Mouse (Mus musculus) forebrain, embryonic 12.5 days (tissue): Measurements from ENCODE around the gene Gtpbp2. TPM values are rescaled to one million over a fixed set of nuclear protein-coding genes. Genes with fewer than 3 reads are reported as not detected.
A peak's percentile ranks its signal among the peaks of the same experiment; 100 is the strongest.

Source experiments
- ATAC-seq: fragments of 200-750 bp; cut with Nextera tagmentation; 2 replicates; pipeline ENCODE4 v1.8.0; 2017; ENCODE audit warnings: moderate TSS enrichment; ENCODE audit not compliant: low FRiP score
- H3K27ac ChIP-seq: fragments of 300-500 bp; sonication (generic); 2 replicates; pipeline ENCODE4 v1.5.1; 2016; ENCODE audit warnings: mild to moderate bottlenecking
- H3K27me3 ChIP-seq: fragments of 300-500 bp; sonication (generic); 2 replicates; pipeline ENCODE4 v1.6.1; 2016; ENCODE audit warnings: mild to moderate bottlenecking
- H3K36me3 ChIP-seq: fragments of 300-500 bp; sonication (generic); replicated peaks from 2 replicates; pipeline ENCODE4 v1.6.1; 2016; ENCODE audit warnings: mild to moderate bottlenecking
- H3K4me1 ChIP-seq: fragments of 300-500 bp; sonication (generic); 2 replicates; pipeline ENCODE4 v1.6.1; 2016
- H3K4me2 ChIP-seq: fragments of 300-500 bp; sonication (generic); 2 replicates; pipeline ENCODE4 v1.6.1; 2016; ENCODE audit warnings: mild to moderate bottlenecking, moderate library complexity
- H3K4me3 ChIP-seq: fragments of 300-500 bp; sonication (generic); replicated peaks from 2 replicates; pipeline ENCODE4 v1.5.1; 2016; ENCODE audit warnings: mild to moderate bottlenecking
- H3K9ac ChIP-seq: fragments of 300-500 bp; sonication (generic); 2 replicates; pipeline ENCODE4 v1.6.1; 2016; ENCODE audit warnings: mild to moderate bottlenecking
- H3K9me3 ChIP-seq: fragments of 300-500 bp; sonication (generic); 2 replicates; pipeline ENCODE4 v1.6.1; 2016
- WGBS: fragments of 180-500 bp; shearing (Covaris S2); methylation state at CpG from one replicate; pipeline ENCODE4 v1.1.7; 2016; 5-methylcytosine and 5-hydroxymethylcytosine counted together
- polyA plus RNA-seq: library from polyadenylated mRNA; unstranded; fragments of >200 nt; fragmentation: Nextera tagmentation; extraction: Ambion mirVana; gene quantifications from 2 replicates; pipeline ENCODE4 v1.2.1, GENCODE M21; 2016

Gtpbp2 gene
- polyA plus RNA-seq, 1 experiment from 2014 or later: 43.6 TPM

- Histone ChIP-seq H3K27me3 (no peaks in the 10 kb centered on the region), H3K4me1 (peaks cover 22% of the 10 kb centered on the region), H3K4me2 (0 out of 2 replicates have a peak overlapping the region, but pooled peaks have one; percentile 65), H3K9ac (0 out of 2 replicates have a peak overlapping the region, but pooled peaks have one; percentile 51), H3K4me3 (no peak overlapping the region), H3K36me3 (peaks cover 4% of the 10 kb centered on the region), H3K9me3 (no peaks in the 10 kb centered on the region), H3K27ac (peak overlapping the region; percentile 31; the same call in 1 of the 2 replicates)
- whole genome bisulfite sequencing: 74% methylated on average over 2 of the region's 2 CpGs
- no peak for ATAC-seq
Observed at GRCm38 (mm10) chr17:46159236-46159635, 1.6 kb upstream of the Gtpbp2 start.

DNA sequence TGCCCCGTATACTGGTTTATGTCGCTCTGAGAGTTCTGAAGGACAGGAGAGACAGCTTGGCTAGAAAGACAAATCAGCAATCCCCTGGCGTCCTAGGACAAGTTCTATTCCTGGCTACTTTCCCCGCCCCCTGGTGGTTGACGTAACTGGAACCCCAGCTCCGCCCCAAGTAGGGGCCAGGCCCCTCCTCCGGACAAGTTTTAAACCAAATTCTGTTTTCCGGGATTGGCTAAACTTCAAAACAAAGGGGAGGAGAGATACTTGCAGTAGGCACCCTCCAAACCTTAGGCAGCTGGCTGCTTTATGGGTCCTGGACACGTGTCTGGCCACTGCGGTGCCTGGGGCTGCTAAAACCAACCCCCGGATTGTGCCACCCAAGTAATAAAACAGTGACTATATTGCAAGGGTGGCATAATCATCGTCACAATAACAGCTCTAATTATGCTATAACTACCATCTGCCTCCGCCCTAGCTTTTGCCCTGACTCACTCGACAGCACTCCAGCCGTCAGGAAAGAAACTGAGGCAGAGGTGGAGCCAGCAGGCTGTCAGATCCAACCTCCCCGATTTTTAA lies 656 bp upstream of the Gtpbp2 start:
- Histone ChIP-seq H3K4me3 (peak overlapping the region; percentile 81), H3K4me1 (peaks cover 22% of the 10 kb centered on the region), H3K36me3 (peaks cover 13% of the 10 kb centered on the region), H3K9me3 (no peaks in the 10 kb centered on the region), H3K27me3 (no peaks in the 10 kb centered on the region), H3K4me2 (peak overlapping the region; percentile 65), H3K27ac (peak overlapping the region; percentile 84), H3K9ac (peak overlapping the region; percentile 85)
- under 1% methylated on average over 16 of the region's 16 CpGs for WGBS
- peak; percentile 70 for ATAC-seq

DNA sequence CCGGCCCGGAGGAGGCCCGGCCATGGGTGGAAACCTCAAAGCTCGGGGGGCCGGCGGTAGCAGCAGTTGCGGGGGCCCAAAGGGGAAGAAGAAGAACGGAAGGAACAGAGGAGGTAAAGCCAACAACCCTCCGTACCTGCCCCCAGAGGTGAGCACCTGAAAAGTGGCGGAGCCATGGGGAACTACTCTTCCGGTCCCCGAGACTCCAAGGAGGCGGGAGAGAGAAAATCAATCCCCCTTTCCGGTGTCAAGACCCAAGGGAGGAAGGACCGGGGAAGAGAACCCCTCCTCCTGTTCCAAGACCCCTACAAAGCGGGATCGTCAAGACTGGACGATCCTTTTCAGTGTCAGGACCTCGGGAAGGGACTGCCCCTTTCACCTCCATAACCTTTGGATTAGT lies 347 bp downstream of the Gtpbp2 start:
- Histone ChIP-seq H3K9me3 (no peaks in the 10 kb centered on the region), H3K36me3 (peaks cover 24% of the 10 kb centered on the region), H3K27me3 (no peaks in the 10 kb centered on the region), H3K4me3 (peak overlapping the region; percentile 81), H3K4me1 (peaks cover 22% of the 10 kb centered on the region), H3K27ac (peak overlapping the region; percentile 81), H3K4me2 (peak overlapping the region; percentile 65), H3K9ac (peak overlapping the region; percentile 85)
- peak; percentile 37 for ATAC-seq
- under 1% methylated on average over 19 of the region's 19 CpGs for WGBS

- Histone ChIP-seq H3K36me3 (peaks cover 29% of the 10 kb centered on the region), H3K27ac (peak overlapping the region; percentile 81), H3K9me3 (no peaks in the 10 kb centered on the region), H3K4me1 (peaks cover 22% of the 10 kb centered on the region), H3K27me3 (no peaks in the 10 kb centered on the region), H3K4me3 (peak overlapping the region; percentile 81), H3K4me2 (peak overlapping the region; percentile 65), H3K9ac (peak overlapping the region; percentile 85)
- ATAC-seq: no peak
- WGBS: 52% methylated on average over 9 of the region's 9 CpGs
Observed at GRCm38 (mm10) chr17:46161710-46162109, 878 bp downstream of the Gtpbp2 start.

DNA sequence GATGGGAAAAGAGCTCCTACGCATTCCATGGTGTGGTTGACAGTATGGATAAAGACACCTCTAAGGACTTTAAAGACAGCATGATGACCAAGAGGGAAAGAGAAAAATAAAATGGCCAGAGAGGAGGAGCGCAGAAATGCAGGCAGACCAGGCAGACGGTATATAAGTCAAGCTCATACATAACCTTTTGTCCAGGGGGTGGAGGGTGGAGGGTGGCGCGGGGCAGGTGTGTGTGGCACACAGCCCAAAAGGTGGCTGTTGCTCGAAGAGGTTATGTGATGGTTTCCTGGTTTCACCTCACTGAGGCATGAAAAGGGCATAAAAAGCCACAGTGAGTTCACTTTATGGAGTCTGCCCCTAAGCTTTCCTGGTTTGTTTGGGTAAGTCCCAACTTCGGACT lies 1.7 kb downstream of the Gtpbp2 start:
- peaks cover 37% of the 10 kb centered on the region for H3K36me3 ChIP-seq
- no peaks in the 10 kb centered on the region for H3K9me3 ChIP-seq
- H3K4me2 ChIP-seq: no peak overlapping the region
- no peak overlapping the region for H3K9ac ChIP-seq
- 93% methylated on average over 7 of the region's 7 CpGs for WGBS
- no peak overlapping the region for H3K27ac ChIP-seq
- no peak overlapping the region; the same call in 1 of the 2 replicates for H3K4me3 ChIP-seq
- H3K4me1 ChIP-seq: peaks cover 22% of the 10 kb centered on the region
- ATAC-seq: no peak
- no peaks in the 10 kb centered on the region for H3K27me3 ChIP-seq

DNA sequence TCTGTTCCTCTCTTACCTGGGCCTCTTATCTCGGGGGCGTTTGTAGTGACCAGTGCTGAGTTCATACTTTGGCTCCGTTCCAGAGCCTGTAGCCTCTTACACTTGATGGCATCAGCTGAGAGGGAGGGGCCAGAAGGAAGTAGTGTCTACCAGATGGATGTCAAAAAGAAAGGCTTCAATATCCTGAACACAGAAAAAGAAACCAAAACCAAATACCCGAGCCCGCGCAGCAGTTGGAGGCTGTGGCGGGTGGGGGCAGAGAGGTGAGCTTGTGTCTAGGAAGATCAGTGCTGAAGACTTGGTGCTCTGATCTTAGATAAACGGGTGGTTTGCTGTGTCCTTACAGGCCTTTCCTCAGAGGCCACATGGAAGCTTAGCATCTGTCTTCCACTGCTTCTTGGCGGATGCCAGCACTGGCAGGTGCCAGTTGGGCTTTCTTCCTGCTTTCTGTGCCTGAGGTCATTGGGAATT lies 2.2 kb downstream of the Gtpbp2 start:
- WGBS: 93% methylated on average over 9 of the region's 9 CpGs
- H3K9ac ChIP-seq: no peak overlapping the region
- no peak overlapping the region; the same call in 1 of the 2 replicates for H3K4me2 ChIP-seq
- H3K27me3 ChIP-seq: no peaks in the 10 kb centered on the region
- H3K4me1 ChIP-seq: peaks cover 22% of the 10 kb centered on the region
- no peak overlapping the region for H3K27ac ChIP-seq
- H3K4me3 ChIP-seq: 0 out of 2 replicates have a peak overlapping the region, but pooled peaks have one; percentile 7
- H3K9me3 ChIP-seq: no peaks in the 10 kb centered on the region
- peaks cover 42% of the 10 kb centered on the region for H3K36me3 ChIP-seq
- no peak for ATAC-seq

DNA sequence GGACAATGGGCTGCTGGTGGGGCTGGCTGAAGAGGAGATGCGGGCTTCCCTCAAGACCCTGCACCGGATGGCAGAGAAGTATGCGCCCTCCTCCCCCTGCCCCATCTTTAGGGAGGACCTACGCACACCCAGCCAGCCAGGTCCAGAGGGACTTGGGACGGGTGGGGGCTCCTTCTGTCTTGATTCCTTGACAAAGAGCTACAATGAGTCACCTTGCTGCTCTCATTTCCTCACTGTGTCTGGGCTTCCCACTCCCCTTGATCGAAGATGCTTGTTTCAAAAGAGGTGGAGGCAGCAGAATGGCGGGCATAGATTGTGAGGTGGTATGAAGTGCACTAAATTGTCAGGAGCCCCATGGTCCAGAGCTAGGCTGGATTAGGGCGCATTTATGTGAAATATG lies 3.5 kb downstream of the Gtpbp2 start:
- Histone ChIP-seq H3K4me1 (peaks cover 22% of the 10 kb centered on the region), H3K27me3 (no peaks in the 10 kb centered on the region), H3K4me3 (no peak overlapping the region), H3K9ac (no peak overlapping the region), H3K36me3 (peaks cover 54% of the 10 kb centered on the region), H3K27ac (no peak overlapping the region), H3K9me3 (no peaks in the 10 kb centered on the region), H3K4me2 (no peak overlapping the region)
- 95% methylated on average over 8 of the region's 8 CpGs for WGBS
- no peak for ATAC-seq

DNA sequence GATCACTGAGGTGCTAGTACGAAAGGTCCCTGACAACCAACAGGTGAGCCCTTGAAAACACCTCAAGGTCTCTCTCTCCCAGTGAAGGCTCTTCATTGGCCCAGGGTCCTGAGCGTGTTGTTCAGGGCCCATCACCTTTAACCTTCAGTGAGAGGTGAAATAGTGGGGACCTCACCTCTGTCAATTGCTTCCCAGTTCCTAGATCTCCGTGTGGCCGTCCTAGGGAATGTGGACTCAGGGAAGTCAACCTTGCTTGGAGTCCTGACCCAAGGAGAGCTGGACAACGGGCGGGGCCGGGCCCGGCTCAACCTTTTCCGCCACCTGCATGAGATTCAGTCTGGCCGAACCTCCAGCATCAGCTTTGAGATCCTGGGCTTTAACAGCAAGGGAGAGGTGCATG lies 4.0 kb downstream of the Gtpbp2 start:
- 89% methylated on average over 10 of the region's 10 CpGs for WGBS
- Histone ChIP-seq H3K9ac (no peak overlapping the region), H3K4me1 (peaks cover 19% of the 10 kb centered on the region), H3K27ac (no peak overlapping the region), H3K4me2 (no peak overlapping the region), H3K9me3 (no peaks in the 10 kb centered on the region), H3K4me3 (no peak overlapping the region), H3K27me3 (no peaks in the 10 kb centered on the region), H3K36me3 (peaks cover 59% of the 10 kb centered on the region)
- no peak for ATAC-seq

DNA sequence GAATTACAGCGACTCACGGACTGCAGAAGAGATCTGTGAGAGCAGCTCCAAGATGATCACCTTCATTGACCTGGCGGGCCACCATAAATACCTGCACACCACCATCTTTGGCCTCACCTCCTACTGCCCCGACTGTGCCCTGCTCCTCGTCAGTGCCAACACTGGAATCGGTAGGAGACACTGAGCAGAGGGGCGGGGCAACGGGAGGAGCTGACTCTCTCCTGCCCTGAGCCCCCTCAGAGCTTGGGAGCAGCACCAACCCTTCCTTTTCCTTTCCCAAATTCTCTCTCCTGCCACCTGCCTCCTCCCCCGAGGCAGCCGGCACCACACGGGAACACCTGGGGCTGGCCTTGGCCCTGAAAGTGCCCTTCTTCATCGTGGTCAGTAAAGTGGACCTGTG lies 4.6 kb downstream of the Gtpbp2 start:
- no peaks in the 10 kb centered on the region for H3K9me3 ChIP-seq
- no peak overlapping the region for H3K4me3 ChIP-seq
- no peaks in the 10 kb centered on the region for H3K27me3 ChIP-seq
- H3K36me3 ChIP-seq: peaks cover 66% of the 10 kb centered on the region
- H3K4me1 ChIP-seq: peaks cover 18% of the 10 kb centered on the region
- 93% methylated on average over 12 of the region's 12 CpGs for WGBS
- H3K4me2 ChIP-seq: no peak overlapping the region
- no peak overlapping the region for H3K9ac ChIP-seq
- no peak overlapping the region for H3K27ac ChIP-seq
- no peak for ATAC-seq

- H3K4me3 ChIP-seq: no peak overlapping the region
- no peak overlapping the region for H3K27ac ChIP-seq
- H3K27me3 ChIP-seq: no peaks in the 10 kb centered on the region
- H3K4me1 ChIP-seq: peaks cover 18% of the 10 kb centered on the region
- no peaks in the 10 kb centered on the region for H3K9me3 ChIP-seq
- H3K4me2 ChIP-seq: no peak overlapping the region
- H3K9ac ChIP-seq: no peak overlapping the region
- H3K36me3 ChIP-seq: peaks cover 74% of the 10 kb centered on the region
- no peak for ATAC-seq
- WGBS: 92% methylated on average over 5 of the region's 5 CpGs
Observed at GRCm38 (mm10) chr17:46166270-46166669, 5.4 kb downstream of the Gtpbp2 start.

DNA sequence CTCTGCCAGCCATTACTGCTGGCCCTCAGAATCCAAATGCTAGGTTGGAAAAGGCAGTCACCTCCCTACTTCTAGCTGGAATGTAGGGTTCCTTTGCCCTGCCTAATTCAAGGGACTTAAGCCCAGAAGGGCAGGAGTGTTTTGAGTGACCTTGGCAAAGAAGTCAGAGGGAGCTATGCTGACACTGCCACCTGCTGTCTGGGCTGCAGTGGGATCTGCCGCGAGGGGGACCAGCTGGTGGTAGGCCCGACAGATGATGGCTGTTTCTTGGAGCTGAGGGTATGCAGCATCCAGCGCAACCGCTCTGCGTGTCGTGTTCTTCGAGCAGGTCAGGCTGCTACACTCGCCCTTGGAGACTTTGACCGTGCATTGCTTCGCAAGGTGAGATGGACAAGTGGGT lies 6.2 kb downstream of the Gtpbp2 start:
- peaks cover 12% of the 10 kb centered on the region for H3K4me1 ChIP-seq
- H3K9me3 ChIP-seq: no peaks in the 10 kb centered on the region
- no peak overlapping the region for H3K4me2 ChIP-seq
- peaks cover 77% of the 10 kb centered on the region for H3K36me3 ChIP-seq
- H3K4me3 ChIP-seq: no peak overlapping the region
- no peak overlapping the region for H3K9ac ChIP-seq
- no peak for ATAC-seq
- no peaks in the 10 kb centered on the region for H3K27me3 ChIP-seq
- 88% methylated on average over 11 of the region's 11 CpGs for WGBS
- H3K27ac ChIP-seq: no peak overlapping the region

- Histone ChIP-seq H3K9me3 (no peaks in the 10 kb centered on the region), H3K4me3 (no peak overlapping the region), H3K27ac (no peak overlapping the region), H3K36me3 (peaks cover 90% of the 10 kb centered on the region), H3K27me3 (no peaks in the 10 kb centered on the region), H3K4me1 (no peaks in the 10 kb centered on the region), H3K9ac (no peak overlapping the region), H3K4me2 (no peak overlapping the region)
- WGBS: 67% methylated on average over 5 of the region's 5 CpGs
- no peak for ATAC-seq
Observed at GRCm38 (mm10) chr17:46168318-46168717, 7.5 kb downstream of the Gtpbp2 start.

- no peaks in the 10 kb centered on the region for H3K9me3 ChIP-seq
- WGBS: 94% methylated on average over 5 of the region's 5 CpGs
- peaks cover 92% of the 10 kb centered on the region for H3K36me3 ChIP-seq
- no peaks in the 10 kb centered on the region for H3K27me3 ChIP-seq
- H3K4me2 ChIP-seq: no peak overlapping the region
- no peaks in the 10 kb centered on the region for H3K4me1 ChIP-seq
- no peak for ATAC-seq
- H3K27ac ChIP-seq: no peak overlapping the region
- H3K9ac ChIP-seq: no peak overlapping the region
- H3K4me3 ChIP-seq: no peak overlapping the region
Observed at GRCm38 (mm10) chr17:46168768-46169167, 7.9 kb downstream of the Gtpbp2 start.
